Mouse (Mus musculus): Measurements from ENCODE around the gene Lrrtm3.

The Lrrtm3 gene

GRCm38 (mm10) chr10:63886449-63887088, 203.5 kb downstream of the Lrrtm3 start:
- no peak for DNase-seq (ENCODE audit: low spot score)

- no peak for DNase-seq (ENCODE audit: low spot score)
These were observed 209.6 kb downstream of the Lrrtm3 start for GRCm38 (mm10) chr10:63880462-63880903.

Data from ovary, postnatal 10 days (tissue).